Mouse (Mus musculus) kidney, embryonic 14.5 days (tissue): ENCODE measurements around the gene Uba5. TPM values are rescaled to one million over a fixed set of nuclear protein-coding genes. Genes with fewer than 3 reads are reported as not detected.

Source experiments
- ATAC-seq: fragments of 200-750 bp; cut with Nextera tagmentation; 2 replicates; pipeline ENCODE4 v1.8.0; 2017; ENCODE audit warnings: moderate number of reproducible peaks, mild to moderate bottlenecking, moderate TSS enrichment, moderate library complexity; ENCODE audit not compliant: low FRiP score, low TSS enrichment
- H3K27ac ChIP-seq: fragments of 300-500 bp; sonication (generic); 2 replicates; pipeline ENCODE4 v1.5.1; 2014; ENCODE audit warnings: low read depth, mild to moderate bottlenecking, low read length, moderate library complexity, mixed read lengths
- H3K27me3 ChIP-seq: fragments of 300-500 bp; sonication (generic); 2 replicates; pipeline ENCODE4 v1.6.1; 2014; ENCODE audit warnings: mild to moderate bottlenecking, low read length; ENCODE audit not compliant: control insufficient read depth, insufficient read depth
- H3K36me3 ChIP-seq: fragments of 300-500 bp; sonication (generic); 2 replicates; pipeline ENCODE4 v1.6.1; 2014; ENCODE audit warnings: low read length, mixed read lengths; ENCODE audit not compliant: control insufficient read depth, insufficient read depth
- H3K4me1 ChIP-seq: fragments of 300-500 bp; sonication (generic); 2 replicates; pipeline ENCODE4 v1.6.1; 2014; ENCODE audit warnings: low read length, mixed read lengths; ENCODE audit not compliant: control insufficient read depth, insufficient read depth
- H3K4me2 ChIP-seq: fragments of 300-500 bp; sonication (generic); replicated peaks from 2 replicates; pipeline ENCODE4 v1.6.1; 2014; ENCODE audit warnings: low read depth, mild to moderate bottlenecking, low read length
- H3K4me3 ChIP-seq: fragments of 300-500 bp; sonication (generic); 2 replicates; pipeline ENCODE4 v1.5.1; 2014; ENCODE audit warnings: mild to moderate bottlenecking, low read length
- H3K9ac ChIP-seq: fragments of 300-500 bp; sonication (generic); 2 replicates; pipeline ENCODE4 v1.6.1; 2014; ENCODE audit warnings: low read depth, mild to moderate bottlenecking, low read length, moderate library complexity
- H3K9me3 ChIP-seq: fragments of 300-500 bp; sonication (generic); 2 replicates; pipeline ENCODE4 v1.6.1; 2016; ENCODE audit warnings: low read length; ENCODE audit not compliant: control insufficient read depth
- WGBS: fragments of 180-500 bp; shearing (Covaris S2); extraction: QIAGEN DNeasy Blood & Tissue Kit; methylation state at CpG from one replicate; pipeline ENCODE4 v1.1.7; 2014; 5-methylcytosine and 5-hydroxymethylcytosine counted together
- polyA plus RNA-seq: library from polyadenylated mRNA; unstranded; fragments of >200 nt; fragmentation: Nextera tagmentation; extraction: Ambion mirVana; gene quantifications from 2 replicates; pipeline ENCODE4 v1.2.1, GENCODE M21; 2014

Uba5 gene
- polyA plus RNA-seq, 1 experiment from 2014 or later = 59.3 TPM

- ATAC-seq = no peak
- Histone ChIP-seq H3K4me3 (no peak overlapping the region), H3K27me3 (no peaks in the 10 kb centered on the region), H3K9me3 (no peaks in the 10 kb centered on the region), H3K36me3 (peaks cover 39% of the 10 kb centered on the region; the same call in 1 of the 2 replicates), H3K27ac (no peak overlapping the region), H3K4me2 (no peak overlapping the region), H3K9ac (no peak overlapping the region), H3K4me1 (no peaks in the 10 kb centered on the region)
- WGBS = 92% methylated on average over 21 of the region's 21 CpGs
These were observed 23.8 kb downstream of the Uba5 start for GRCm38 (mm10) chr9:104039031-104039695.

DNA sequence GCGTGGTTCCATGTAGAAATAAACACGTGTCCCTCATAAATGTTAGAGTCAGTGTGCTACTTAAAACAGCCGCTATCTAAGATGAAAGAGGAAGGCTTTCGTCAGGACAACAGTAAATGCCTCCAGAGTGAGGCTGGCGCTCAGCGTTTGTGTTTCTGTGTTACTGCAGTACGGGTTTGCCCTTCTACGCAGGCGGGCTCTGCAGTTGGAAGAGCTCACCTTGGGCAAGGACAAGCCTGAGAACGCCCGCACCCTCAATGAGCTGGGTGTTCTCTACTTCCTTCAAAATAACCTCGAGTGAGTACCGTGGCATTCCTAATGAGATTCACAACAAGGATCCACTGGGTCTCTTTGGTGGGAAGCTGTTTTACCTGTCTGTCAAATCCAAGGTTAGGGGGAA lies 24.7 kb downstream of the Uba5 start:
- H3K4me2 ChIP-seq = no peak overlapping the region
- H3K9me3 ChIP-seq = no peaks in the 10 kb centered on the region
- 93% methylated on average over 13 of the region's 13 CpGs for WGBS
- H3K4me3 ChIP-seq = no peak overlapping the region
- ATAC-seq = no peak
- H3K36me3 ChIP-seq = peaks cover 39% of the 10 kb centered on the region; the same call in 1 of the 2 replicates
- no peaks in the 10 kb centered on the region for H3K27me3 ChIP-seq
- no peak overlapping the region for H3K27ac ChIP-seq
- no peak overlapping the region for H3K9ac ChIP-seq
- H3K4me1 ChIP-seq = no peaks in the 10 kb centered on the region

DNA sequence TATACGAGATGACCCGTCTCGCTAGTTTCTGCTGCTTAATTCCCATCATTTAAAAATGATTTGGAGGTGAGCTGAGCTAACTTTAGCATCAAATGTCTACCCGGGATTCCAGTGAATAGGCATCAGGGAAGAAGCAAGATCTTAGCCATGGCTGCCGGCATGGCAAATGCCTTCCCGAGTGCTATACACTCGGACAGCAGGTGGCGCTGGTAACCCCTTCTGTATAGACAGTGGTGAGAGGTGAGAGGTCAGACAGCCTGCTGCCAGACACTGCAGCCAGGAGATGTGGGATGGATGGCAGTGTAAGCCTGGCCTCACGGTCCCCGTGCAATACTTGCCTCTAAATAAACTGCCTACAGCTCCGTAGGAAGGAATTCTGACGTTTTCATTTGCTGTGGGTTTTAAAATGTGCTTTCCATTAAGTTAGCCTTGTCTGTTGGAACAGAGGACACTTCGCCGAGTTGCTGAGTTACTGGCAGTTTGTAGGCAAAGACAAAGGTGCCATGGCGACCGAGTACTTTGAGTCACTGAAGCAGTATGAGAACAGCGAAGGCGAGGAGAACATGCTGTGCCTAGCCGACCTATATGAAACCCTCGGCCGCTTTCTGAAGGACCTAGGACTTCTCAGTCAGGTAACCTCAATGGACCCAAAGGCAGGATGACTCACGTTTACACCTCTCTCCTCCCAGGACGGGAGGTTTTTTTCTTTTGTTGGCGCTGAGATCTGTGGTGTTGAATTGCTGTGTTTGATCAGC lies 27.5 kb downstream of the Uba5 start:
- no peak overlapping the region for H3K4me2 ChIP-seq

GRCm38 (mm10) chr9:104034718-104035117 lies 28.2 kb downstream of the Uba5 start:
- no peak for ATAC-seq
- no peak overlapping the region for H3K4me2 ChIP-seq
- H3K9me3 ChIP-seq = no peaks in the 10 kb centered on the region
- H3K4me3 ChIP-seq = no peak overlapping the region
- H3K9ac ChIP-seq = no peak overlapping the region
- 85% methylated on average over 6 of the region's 6 CpGs for WGBS
- no peaks in the 10 kb centered on the region for H3K27me3 ChIP-seq
- H3K4me1 ChIP-seq = no peaks in the 10 kb centered on the region
- peaks cover 29% of the 10 kb centered on the region; the same call in 1 of the 2 replicates for H3K36me3 ChIP-seq
- no peak overlapping the region for H3K27ac ChIP-seq

More for the DNA sequence above, 27.5 kb downstream of the Uba5 start:
- Histone ChIP-seq H3K27me3 (no peaks in the 10 kb centered on the region), H3K9me3 (no peaks in the 10 kb centered on the region), H3K36me3 (peaks cover 29% of the 10 kb centered on the region; the same call in 1 of the 2 replicates), H3K4me1 (no peaks in the 10 kb centered on the region), H3K9ac (no peak overlapping the region), H3K27ac (no peak overlapping the region), H3K4me3 (no peak overlapping the region)
- 53% methylated on average over 24 of the region's 24 CpGs for WGBS
- no peak for ATAC-seq

DNA sequence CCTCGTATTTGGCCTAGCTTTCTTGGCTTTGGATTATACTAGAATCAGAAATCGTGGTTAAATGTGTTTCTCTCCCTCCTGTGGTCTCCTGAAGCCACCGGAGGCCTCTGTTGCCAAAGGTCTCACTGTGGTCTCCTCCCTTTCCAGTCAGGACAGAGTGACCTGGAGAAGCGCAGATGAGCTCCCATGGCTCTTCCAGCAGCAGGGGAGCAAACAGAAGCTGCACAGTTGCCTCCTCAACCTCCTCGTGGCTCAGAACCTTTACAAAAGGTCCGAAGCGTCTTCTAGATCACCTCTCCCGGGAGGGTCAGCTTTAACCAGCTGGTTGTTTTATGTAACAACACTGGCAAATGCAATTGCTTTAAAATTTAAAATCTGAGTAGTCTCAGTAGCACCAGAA lies 28.7 kb downstream of the Uba5 start:
- ATAC-seq = no peak
- Histone ChIP-seq H3K4me2 (no peak overlapping the region), H3K27me3 (no peaks in the 10 kb centered on the region), H3K9ac (no peak overlapping the region), H3K4me1 (no peaks in the 10 kb centered on the region), H3K36me3 (peaks cover 28% of the 10 kb centered on the region; the same call in 1 of the 2 replicates), H3K27ac (no peak overlapping the region), H3K9me3 (no peaks in the 10 kb centered on the region), H3K4me3 (no peak overlapping the region)
- WGBS = 87% methylated on average over 8 of the region's 8 CpGs

GRCm38 (mm10) chr9:104029861-104030260 lies 33.1 kb downstream of the Uba5 start:
- no peak for ATAC-seq
- Histone ChIP-seq H3K27me3 (no peaks in the 10 kb centered on the region), H3K36me3 (peaks cover 14% of the 10 kb centered on the region), H3K4me1 (no peaks in the 10 kb centered on the region), H3K4me2 (no peak overlapping the region), H3K9ac (no peak overlapping the region), H3K4me3 (no peak overlapping the region), H3K9me3 (no peaks in the 10 kb centered on the region), H3K27ac (no peak overlapping the region)
- WGBS = 91% methylated on average over 11 of the region's 11 CpGs

DNA sequence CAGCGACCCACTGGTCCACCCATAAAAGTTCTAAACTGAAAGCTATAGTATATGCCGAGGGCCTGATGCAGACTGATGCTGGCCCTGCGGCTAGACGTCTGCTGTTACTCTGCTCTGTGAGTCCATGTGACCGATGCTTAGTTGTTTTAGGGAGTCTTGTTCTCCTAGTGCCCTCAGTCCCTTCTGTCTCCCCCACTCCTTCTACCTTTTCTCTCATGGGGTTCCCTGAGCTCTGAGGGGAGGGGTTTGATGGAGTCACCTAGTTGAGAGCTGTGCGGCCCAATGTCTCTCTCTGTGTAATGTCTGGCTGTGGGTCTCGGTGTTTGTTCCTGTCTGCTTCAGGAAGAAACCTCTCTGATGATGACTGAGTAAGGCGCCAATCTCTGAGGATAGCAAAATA lies 35.7 kb downstream of the Uba5 start:
- H3K27me3 ChIP-seq = no peaks in the 10 kb centered on the region
- no peaks in the 10 kb centered on the region for H3K4me1 ChIP-seq
- no peak overlapping the region for H3K27ac ChIP-seq
- 96% methylated on average over 8 of the region's 8 CpGs for WGBS
- H3K4me3 ChIP-seq = no peak overlapping the region
- no peak overlapping the region for H3K9ac ChIP-seq
- ATAC-seq = no peak
- H3K9me3 ChIP-seq = no peaks in the 10 kb centered on the region
- H3K4me2 ChIP-seq = no peak overlapping the region
- peaks cover 24% of the 10 kb centered on the region for H3K36me3 ChIP-seq

- no peaks in the 10 kb centered on the region for H3K27me3 ChIP-seq
- 94% methylated on average over 10 of the region's 10 CpGs for WGBS
- no peak for ATAC-seq
- H3K36me3 ChIP-seq = peaks cover 45% of the 10 kb centered on the region; the same call in 1 of the 2 replicates
- no peak overlapping the region for H3K9ac ChIP-seq
- H3K27ac ChIP-seq = no peak overlapping the region
- H3K4me1 ChIP-seq = no peaks in the 10 kb centered on the region
- H3K9me3 ChIP-seq = no peaks in the 10 kb centered on the region
- no peak overlapping the region for H3K4me2 ChIP-seq
- H3K4me3 ChIP-seq = no peak overlapping the region
These were observed 41.9 kb downstream of the Uba5 start for GRCm38 (mm10) chr9:104021026-104021425.

DNA sequence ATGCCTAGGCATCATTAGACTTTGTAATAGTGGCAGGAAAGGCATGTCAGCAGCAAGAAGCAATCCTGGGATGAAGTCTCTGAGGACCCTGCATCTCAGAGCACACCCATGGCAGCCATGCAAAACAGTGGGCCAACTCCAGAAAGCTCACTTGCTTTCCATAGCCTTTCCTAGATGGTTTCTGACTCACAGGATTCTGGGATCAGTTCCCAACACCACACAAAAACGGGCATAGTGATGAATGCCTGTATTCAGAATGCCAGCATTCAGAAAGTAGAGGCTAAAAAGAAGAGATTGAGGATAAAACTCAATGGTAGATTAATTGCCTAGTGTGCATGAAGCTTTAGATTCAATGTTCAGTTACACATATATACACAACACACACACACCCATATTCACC lies 48.4 kb downstream of the Uba5 start:
- Histone ChIP-seq H3K9me3 (no peaks in the 10 kb centered on the region), H3K36me3 (peaks cover 26% of the 10 kb centered on the region; the same call in 1 of the 2 replicates), H3K27me3 (no peaks in the 10 kb centered on the region), H3K27ac (no peak overlapping the region), H3K4me1 (no peaks in the 10 kb centered on the region), H3K4me2 (no peak overlapping the region), H3K9ac (no peak overlapping the region), H3K4me3 (no peak overlapping the region)
- WGBS = 84% methylated on average over 1 of the region's 1 CpGs
- no peak for ATAC-seq
